Mouse (Mus musculus) myocyte (in vitro differentiated cells): ENCODE data around the gene Dop1a. TPM values are rescaled to one million over a fixed set of nuclear protein-coding genes. Genes with fewer than 3 reads are reported as not detected.

Source experiments
- H3K27me3 ChIP-seq: one replicate; pipeline ENCODE4 v1.6.1; 2011; ENCODE audit not compliant: control insufficient read depth, insufficient read depth, insufficient read length
- H3K36me3 ChIP-seq: one replicate; pipeline ENCODE4 v1.6.1; 2011; ENCODE audit not compliant: control insufficient read depth, insufficient read depth
- H3K4me2 ChIP-seq: one replicate; pipeline ENCODE4 v1.6.1; 2011; ENCODE audit warnings: low read depth, control low read depth
- H3K4me3 ChIP-seq: one replicate; pipeline ENCODE4 v1.5.1; 2011; ENCODE audit warnings: mild to moderate bottlenecking, control low read depth, moderate library complexity
- H3K79me2 ChIP-seq: one replicate; pipeline ENCODE4 v1.6.1; 2011; ENCODE audit not compliant: control insufficient read depth, insufficient read depth
- H3ac ChIP-seq: one replicate; pipeline ENCODE4 v1.6.1; 2011; ENCODE audit not compliant: control insufficient read depth, insufficient read length
- CEBPB ChIP-seq: IDR thresholded peaks from 2 replicates; pipeline ENCODE4 v1.6.1; 2011; ENCODE audit warnings: mild to moderate bottlenecking, moderate library complexity; ENCODE audit not compliant: poor library complexity, insufficient read depth, severe bottlenecking
- E2F4 ChIP-seq: IDR thresholded peaks from one replicate; pipeline ENCODE4 v1.6.1; 2011; ENCODE audit warnings: mild to moderate bottlenecking, control low read depth, moderate library complexity; ENCODE audit not compliant: insufficient read depth
- MAX ChIP-seq: IDR thresholded peaks from one replicate; pipeline ENCODE4 v1.6.1; 2011; ENCODE audit warnings: low read depth, mild to moderate bottlenecking, control low read depth
- MYOD1 ChIP-seq, 3 experiments: IDR thresholded peaks; one replicate each; pipeline ENCODE4 v1.6.1; 2011; ENCODE audit warnings: control low read depth in 2 of 3, low read depth in 2 of 3, mild to moderate bottlenecking in 2 of 3, moderate library complexity in 1 of 3; ENCODE audit not compliant: insufficient read length in 2 of 3, control insufficient read depth in 1 of 3
- MYOG ChIP-seq, 3 experiments: IDR thresholded peaks; one replicate each; pipeline ENCODE4 v1.6.1; 2011; ENCODE audit warnings: control low read depth in 2 of 3, low read depth in 2 of 3, mild to moderate bottlenecking in 2 of 3; ENCODE audit not compliant: insufficient read length in 2 of 3, control insufficient read depth in 1 of 3, insufficient read depth in 1 of 3
- POLR2A ChIP-seq: IDR thresholded peaks from one replicate; pipeline ENCODE4 v1.6.1; 2011; ENCODE audit warnings: low read depth, mild to moderate bottlenecking, control low read depth, moderate library complexity; ENCODE audit not compliant: insufficient read length
- POLR2AphosphoS2 ChIP-seq: IDR thresholded peaks from one replicate; pipeline ENCODE4 v1.6.1; 2011; ENCODE audit warnings: low read depth, control low read depth; ENCODE audit not compliant: insufficient read length
- REST ChIP-seq: IDR thresholded peaks from one replicate; pipeline ENCODE4 v1.6.1; 2011; ENCODE audit warnings: mild to moderate bottlenecking, control low read depth, moderate library complexity; ENCODE audit not compliant: insufficient read depth, insufficient read length
- SRF ChIP-seq: IDR thresholded peaks from one replicate; pipeline ENCODE4 v1.6.1; 2011; ENCODE audit warnings: low read depth; ENCODE audit not compliant: control insufficient read depth, insufficient read length
- TCF12 ChIP-seq: IDR thresholded peaks from one replicate; pipeline ENCODE4 v1.6.1; 2011; ENCODE audit warnings: mild to moderate bottlenecking, control low read depth; ENCODE audit not compliant: poor library complexity, insufficient read depth, severe bottlenecking
- TCF3 ChIP-seq: IDR thresholded peaks from one replicate; pipeline ENCODE4 v1.6.1; 2011; ENCODE audit warnings: low read depth, control low read depth; ENCODE audit not compliant: insufficient read length
- USF1 ChIP-seq: IDR thresholded peaks from one replicate; pipeline ENCODE4 v1.6.1; 2011; ENCODE audit warnings: low read depth, mild to moderate bottlenecking, control low read depth, moderate library complexity
- polyA plus RNA-seq: library from polyadenylated mRNA; unstranded; fragments of >200 nt; fragmentation: generic; extraction: Trizol; gene quantifications from one replicate; pipeline ENCODE4 v1.2.1, GENCODE M21; 2012; ENCODE audit warnings: missing spikeins

Gene Dop1a
- polyA plus RNA-seq, 1 experiment: 3.1 TPM

- Histone ChIP-seq H3ac (peak overlapping the region; percentile 63), H3K79me2 (peaks cover 9% of the 10 kb centered on the region), H3K27me3 (no peaks in the 10 kb centered on the region), H3K4me3 (peak overlapping the region; percentile 59), H3K36me3 (no peaks in the 10 kb centered on the region), H3K4me2 (peak overlapping the region; percentile 82)
- TF ChIP-seq USF1: no peak
- TF ChIP-seq SRF: no peak
- no peak for TF ChIP-seq POLR2AphosphoS2
- TF ChIP-seq MYOG (IDR thresholded peaks at IDR 0.05; ENCODE audit: control insufficient read depth in 1 of 3, insufficient read depth in 1 of 3, insufficient read length in 2 of 3, low read depth in 2 of 3): no peak
- TF ChIP-seq POLR2A: no peak
- TF ChIP-seq TCF12: no peak
- no peak for TF ChIP-seq MYOD1 (IDR thresholded peaks at IDR 0.05; ENCODE audit: control insufficient read depth in 1 of 3, insufficient read length in 2 of 3, low read depth in 2 of 3)
- no peak for TF ChIP-seq E2F4
- TF ChIP-seq CEBPB: no peak
- TF ChIP-seq MAX: no peak
- no peak for TF ChIP-seq TCF3
- TF ChIP-seq REST: no peak
Observed at GRCm38 (mm10) chr9:86572196-86572595, 105.2 kb downstream of the Dop1a start.

GRCm38 (mm10) chr9:86572636-86573291 lies 105.8 kb downstream of the Dop1a start:
- no peak for TF ChIP-seq USF1
- no peak for TF ChIP-seq REST
- TF ChIP-seq POLR2A: no peak
- TF ChIP-seq MYOG (IDR thresholded peaks at IDR 0.05; ENCODE audit: control insufficient read depth in 1 of 3, insufficient read depth in 1 of 3, insufficient read length in 2 of 3, low read depth in 2 of 3): no peak
- TF ChIP-seq CEBPB: no peak
- no peak for TF ChIP-seq TCF12
- no peak for TF ChIP-seq MYOD1 (IDR thresholded peaks at IDR 0.05; ENCODE audit: control insufficient read depth in 1 of 3, insufficient read length in 2 of 3, low read depth in 2 of 3)
- TF ChIP-seq E2F4: no peak
- TF ChIP-seq SRF: no peak
- TF ChIP-seq MAX: no peak
- no peak for TF ChIP-seq POLR2AphosphoS2
- no peak for TF ChIP-seq TCF3
- Histone ChIP-seq H3ac (peak overlapping the region; percentile 63), H3K27me3 (no peaks in the 10 kb centered on the region), H3K36me3 (no peaks in the 10 kb centered on the region), H3K4me2 (peak overlapping the region; percentile 82), H3K4me3 (peak overlapping the region; percentile 59), H3K79me2 (peaks cover 9% of the 10 kb centered on the region)

GRCm38 (mm10) chr9:86573616-86574303 lies 106.8 kb downstream of the Dop1a start:
- Histone ChIP-seq H3K4me2 (no peak overlapping the region), H3K36me3 (no peaks in the 10 kb centered on the region), H3K27me3 (no peaks in the 10 kb centered on the region), H3K4me3 (no peak overlapping the region), H3ac (no peak overlapping the region), H3K79me2 (peaks cover 9% of the 10 kb centered on the region)
- TF ChIP-seq CEBPB (no peak), MYOD1 (IDR thresholded peaks at IDR 0.05; ENCODE audit: control insufficient read depth in 1 of 3, insufficient read length in 2 of 3, low read depth in 2 of 3) (peak in 2 of 3 experiments; percentile 43 to 72)

GRCm38 (mm10) chr9:86575178-86575577 lies 108.2 kb downstream of the Dop1a start:
- no peak overlapping the region for H3ac ChIP-seq
- peaks cover 9% of the 10 kb centered on the region for H3K79me2 ChIP-seq
- no peak overlapping the region for H3K4me2 ChIP-seq
- H3K4me3 ChIP-seq: no peak overlapping the region
- no peak for TF ChIP-seq REST
- no peak for TF ChIP-seq CEBPB
- TF ChIP-seq POLR2A: no peak
- TF ChIP-seq TCF12: no peak
- TF ChIP-seq TCF3: no peak
- no peaks in the 10 kb centered on the region for H3K27me3 ChIP-seq
- H3K36me3 ChIP-seq: no peaks in the 10 kb centered on the region

DNA sequence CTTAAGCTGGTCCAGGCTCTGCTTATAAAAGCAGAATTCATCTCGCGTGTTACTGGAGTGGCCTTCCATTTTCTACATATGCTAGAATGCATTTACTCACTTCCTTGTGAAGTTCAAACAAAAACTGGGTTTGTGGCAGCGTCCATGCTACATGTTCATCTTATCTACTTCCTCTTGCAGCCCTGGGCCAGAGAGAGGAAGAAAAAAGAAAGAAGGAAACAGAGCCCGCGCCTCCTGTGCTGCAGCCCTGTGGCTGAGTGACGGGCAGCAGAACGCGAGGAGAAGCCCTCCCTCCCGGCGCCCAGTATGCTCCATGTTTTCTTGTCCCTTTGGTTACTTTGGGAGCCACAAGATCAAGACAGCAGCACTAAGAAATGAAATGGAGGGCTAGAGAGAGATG lies 112.7 kb downstream of the Dop1a start:
- no peak overlapping the region for H3K4me2 ChIP-seq
- H3K36me3 ChIP-seq: no peaks in the 10 kb centered on the region
- no peak overlapping the region for H3ac ChIP-seq
- no peaks in the 10 kb centered on the region for H3K27me3 ChIP-seq
- no peak overlapping the region for H3K4me3 ChIP-seq
- H3K79me2 ChIP-seq: no peaks in the 10 kb centered on the region
- TF ChIP-seq TCF12: no peak
- TF ChIP-seq REST: no peak
- no peak for TF ChIP-seq POLR2AphosphoS2
- TF ChIP-seq MYOD1 (IDR thresholded peaks at IDR 0.05; ENCODE audit: control insufficient read depth in 1 of 3, insufficient read length in 2 of 3, low read depth in 2 of 3): no peak
- no peak for TF ChIP-seq MYOG (IDR thresholded peaks at IDR 0.05; ENCODE audit: control insufficient read depth in 1 of 3, insufficient read depth in 1 of 3, insufficient read length in 2 of 3, low read depth in 2 of 3)
- no peak for TF ChIP-seq SRF
- no peak for TF ChIP-seq USF1
- no peak for TF ChIP-seq MAX
- TF ChIP-seq CEBPB: no peak
- TF ChIP-seq POLR2A: no peak
- TF ChIP-seq TCF3: no peak
- TF ChIP-seq E2F4: no peak
